Mouse (Mus musculus) brain, embryonic 14.5 days (tissue): ENCODE results near the gene Ly6g6f.

ENCODE experiments used
- CTCF ChIP-seq: fragments of 200-500 bp; IDR thresholded peaks from 2 replicates; pipeline ENCODE4 v1.5.1; 2012; ENCODE audit warnings: inconsistent platforms, mild to moderate bottlenecking, moderate library complexity, borderline replicate concordance; ENCODE audit not compliant: insufficient read depth, insufficient read length; ENCODE audit errors: extremely low read depth
- POLR2A ChIP-seq: fragments of 200-500 bp; IDR thresholded peaks from 2 replicates; pipeline ENCODE4 v1.6.1; 2012; ENCODE audit warnings: mild to moderate bottlenecking, inconsistent platforms, borderline replicate concordance; ENCODE audit not compliant: poor library complexity, insufficient read depth, insufficient read length, severe bottlenecking; ENCODE audit errors: extremely low read depth

DNA sequence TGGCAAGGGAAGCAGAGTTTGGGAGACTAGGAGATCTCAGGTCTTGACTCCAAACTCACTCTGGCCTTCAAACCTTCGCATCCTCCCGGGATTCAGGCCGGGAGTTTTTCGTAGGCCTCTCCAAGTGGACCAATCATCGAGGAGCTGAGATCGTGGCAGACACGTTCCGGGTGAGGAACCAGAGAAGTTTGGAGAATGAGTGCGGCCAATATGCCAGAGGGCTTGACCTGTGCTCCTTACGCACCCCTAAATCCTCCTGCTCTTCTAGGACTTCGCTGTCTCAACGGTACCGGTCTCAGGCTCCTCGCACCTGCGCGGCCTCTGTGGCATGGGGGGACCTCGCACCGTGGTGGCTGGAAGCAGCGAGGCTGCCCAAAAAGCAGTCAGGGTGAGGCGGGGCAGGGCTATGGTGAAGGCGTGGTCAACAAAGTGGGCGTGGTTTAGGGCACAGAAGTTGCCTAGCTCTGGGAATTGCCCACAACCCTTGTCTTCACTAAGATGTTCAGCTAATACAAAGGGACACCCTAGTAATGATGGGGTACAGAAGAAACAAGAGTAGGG is 24.6 kb downstream of the Ly6g6f start:
- TF ChIP-seq POLR2A = no peak
- TF ChIP-seq CTCF = no peak
